Mouse (Mus musculus): ENCODE data around the gene Rgs9bp. TPM values are rescaled to one million over a fixed set of nuclear protein-coding genes. Genes with fewer than 3 reads are reported as not detected.

Rgs9bp gene
- total RNA-seq (2021), result under 1 TPM; 0.57 TPM

DNA sequence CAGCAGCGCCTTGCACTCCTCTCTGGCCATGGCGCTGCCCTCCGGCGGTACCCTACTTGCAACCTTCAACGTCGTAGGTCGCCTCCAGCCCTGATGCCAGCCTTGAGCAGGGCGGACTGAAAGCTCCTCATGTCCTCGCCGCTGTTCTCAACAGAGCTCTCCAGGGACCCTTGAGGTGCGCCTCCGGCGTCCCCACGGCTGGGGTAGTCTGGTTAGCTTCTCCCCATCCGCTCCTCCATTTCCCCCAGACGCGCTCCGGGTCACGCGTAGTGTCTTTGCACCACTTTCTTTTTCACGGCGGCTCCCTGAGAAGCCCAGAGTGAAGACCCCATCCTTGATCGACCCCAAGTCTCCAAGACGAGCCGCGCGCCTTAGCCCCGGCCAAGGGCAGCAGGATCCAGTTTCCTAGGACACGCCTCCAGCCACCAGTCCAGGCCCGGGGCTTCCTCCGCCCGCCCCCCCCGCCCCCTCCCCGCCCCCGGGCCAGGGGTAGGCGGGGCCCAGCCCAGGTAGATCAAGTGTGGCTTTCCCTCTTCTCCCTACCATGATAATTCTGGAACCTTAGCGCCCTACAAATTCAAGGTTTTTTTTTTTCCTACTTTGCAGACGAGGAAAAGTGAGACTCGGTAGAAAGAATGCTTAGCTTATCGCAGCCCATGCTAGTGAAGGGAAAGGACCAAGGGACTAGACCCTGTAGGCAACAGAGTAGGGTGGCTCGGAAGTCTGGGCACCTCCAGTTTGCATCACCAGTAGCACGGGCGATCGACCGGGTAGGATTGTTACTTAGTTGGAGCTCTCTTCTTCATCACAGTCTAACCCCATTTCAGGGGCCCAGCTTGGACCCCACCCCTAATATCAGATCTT lies at the start of gene Rgs9bp:
TSS of gene Rgs9bp (minus strand) at position 392 of the 864 bp plus-strand sequence.
- DNase-seq (ENCODE audit: low spot score in 2 of 2), result no peak
- intact Hi-C loops (cut with DNase I), result loop anchor here (2.0 kb wide), 1 partner anchor 31 kb away; no protein-coding TSS in a partner anchor

DNA sequence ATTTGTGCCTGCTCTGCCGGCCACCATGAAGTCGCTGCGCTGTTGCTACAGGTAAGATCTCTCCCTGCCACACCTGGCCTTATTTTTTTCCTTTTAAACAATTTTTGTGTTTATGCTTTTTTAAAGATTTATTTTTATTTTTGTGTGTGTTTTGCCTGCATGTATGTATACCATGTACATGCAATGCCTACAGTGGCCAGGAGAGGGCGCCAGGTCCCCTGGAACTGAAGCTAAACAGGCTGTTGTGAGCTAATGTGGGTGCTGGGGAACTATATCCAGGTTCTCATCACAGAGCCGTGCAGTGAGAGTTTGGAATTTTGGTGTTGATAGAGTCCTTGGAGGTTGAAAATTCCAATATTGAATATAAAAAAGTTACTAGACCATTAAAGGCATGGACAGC lies 43.1 kb upstream of the Rgs9bp start:
- intact Hi-C loops (cut with DNase I), result no loop called here
- DNase-seq (ENCODE audit: low spot score in 2 of 2), result no peak

DNA sequence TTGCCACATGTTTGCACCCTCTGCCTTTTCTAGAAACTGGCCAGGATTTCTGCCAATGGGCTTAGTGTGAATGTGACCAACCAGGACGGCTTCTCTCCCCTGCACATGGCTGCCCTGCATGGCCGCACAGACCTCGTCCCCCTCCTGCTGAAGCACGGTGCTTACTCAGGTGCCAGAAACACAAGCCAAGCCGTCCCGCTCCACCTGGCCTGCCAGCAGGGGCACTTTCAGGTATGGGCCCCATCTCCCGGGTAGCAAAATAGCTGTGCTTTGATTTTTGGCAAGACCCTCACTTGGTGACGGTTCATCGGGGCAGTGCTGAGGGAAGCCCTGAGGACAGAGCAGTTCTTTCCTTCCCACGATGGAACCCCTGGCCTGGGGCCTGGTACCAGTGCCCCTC lies 42.0 kb upstream of the Rgs9bp start:
- no peak for DNase-seq (ENCODE audit: low spot score in 2 of 2)
- intact Hi-C loops (cut with DNase I), result no loop called here

DNA sequence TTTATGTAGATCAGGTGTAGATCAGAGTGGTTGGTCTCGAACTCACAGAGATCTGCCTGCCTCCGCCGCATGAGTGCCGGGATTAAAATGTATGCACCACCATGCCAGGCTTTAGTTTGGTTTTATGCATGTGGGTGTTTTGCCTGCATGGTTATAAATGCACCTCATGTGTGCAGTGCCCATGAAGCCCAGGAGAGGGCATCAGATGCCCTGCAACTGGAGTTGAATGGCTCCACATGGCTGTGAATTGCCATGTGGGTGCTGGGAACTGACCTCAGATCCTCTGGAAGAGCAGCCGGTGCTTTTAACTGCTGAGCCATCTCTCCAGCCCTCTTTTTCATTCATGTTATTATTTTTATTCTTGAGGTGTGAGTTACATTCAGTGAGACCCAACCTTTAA lies 40.7 kb upstream of the Rgs9bp start:
- intact Hi-C loops (cut with DNase I), result no loop called here
- DNase-seq (ENCODE audit: low spot score in 2 of 2), result no peak

DNA sequence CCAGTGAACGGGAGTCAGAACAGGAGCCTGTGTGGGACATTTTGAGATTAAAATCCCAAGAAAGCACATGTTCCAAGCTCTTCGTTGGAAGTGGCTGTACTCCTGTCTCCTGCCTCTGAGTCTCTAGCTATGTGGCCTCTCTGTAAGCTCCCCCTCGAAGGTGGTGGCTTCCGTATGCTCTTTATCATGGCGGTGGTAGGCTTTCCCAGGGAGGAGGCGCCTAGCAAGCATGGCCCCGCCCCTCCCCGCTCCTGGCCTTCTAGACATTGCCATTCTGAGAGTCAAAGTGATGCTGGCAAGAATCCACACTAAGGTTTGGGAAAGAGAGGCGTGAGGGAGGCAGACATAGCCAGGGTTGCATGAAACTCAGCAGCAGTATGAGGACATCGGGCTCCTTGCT lies 37.2 kb upstream of the Rgs9bp start:
- intact Hi-C loops (cut with DNase I), result no loop called here
- no peak for DNase-seq (ENCODE audit: low spot score in 2 of 2)

DNA sequence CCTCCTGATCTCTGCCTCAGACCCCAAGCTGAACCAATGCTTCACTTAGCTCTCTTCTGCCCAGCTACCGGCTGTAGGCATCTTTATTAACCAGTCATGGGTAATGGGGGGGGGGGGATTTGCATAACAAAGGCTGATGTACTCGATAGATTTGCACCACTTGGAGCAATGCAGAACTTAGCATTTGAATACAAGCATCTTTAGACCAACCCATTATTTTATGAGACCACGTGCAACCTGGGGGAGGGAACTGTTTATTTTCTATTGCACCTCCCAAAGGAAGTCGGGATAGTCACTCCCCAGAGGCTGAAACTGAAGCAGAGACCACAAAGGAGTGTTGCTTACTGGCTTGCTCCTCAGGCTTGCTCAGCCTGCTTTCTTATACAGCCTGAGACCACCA lies 32.1 kb upstream of the Rgs9bp start:
- intact Hi-C loops (cut with DNase I), result no loop called here
- no peak for DNase-seq (ENCODE audit: low spot score in 2 of 2)

DNA sequence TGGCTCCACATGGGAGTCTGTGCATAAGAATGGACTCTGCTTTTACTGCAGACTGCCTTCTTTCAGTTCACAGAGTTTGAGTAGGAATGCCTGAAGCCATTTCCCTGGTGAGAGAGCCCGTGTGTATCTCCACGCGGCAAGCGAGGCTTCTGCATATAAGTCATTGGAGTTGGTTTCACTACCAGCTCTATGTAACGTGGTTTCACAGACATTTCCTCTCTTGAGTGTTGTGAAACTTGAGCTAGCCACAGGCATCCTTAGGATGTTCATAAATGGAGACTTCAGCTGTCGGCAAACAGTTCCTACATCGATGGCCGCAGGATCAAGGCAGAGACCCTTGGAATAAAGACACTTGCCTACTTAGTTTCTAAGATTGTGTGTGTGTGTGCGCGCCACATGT lies 23.9 kb upstream of the Rgs9bp start:
- intact Hi-C loops (cut with DNase I), result no loop called here
- no peak for DNase-seq (ENCODE audit: low spot score in 2 of 2)

DNA sequence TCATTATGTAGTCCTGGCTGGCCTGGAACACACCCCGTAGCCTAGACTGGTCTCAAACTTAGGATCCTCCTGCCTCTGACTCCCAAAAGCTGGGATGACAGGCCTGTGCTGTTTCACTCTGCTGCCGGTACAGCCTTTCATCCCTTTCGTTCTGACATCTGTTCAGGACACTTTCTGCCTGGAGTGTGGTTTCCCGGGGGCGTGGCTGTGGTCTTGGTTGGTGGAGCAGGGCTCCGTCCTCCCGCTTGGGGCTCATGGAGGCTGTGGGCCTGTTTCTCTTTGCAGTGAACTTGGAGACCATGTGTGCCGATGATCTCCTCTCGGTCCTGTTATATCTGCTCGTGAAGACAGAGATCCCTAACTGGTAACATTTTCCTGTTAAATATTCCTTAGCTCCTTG lies 21.4 kb upstream of the Rgs9bp start:
- DNase-seq (ENCODE audit: low spot score in 2 of 2), result no peak
- intact Hi-C loops (cut with DNase I), result no loop called here

DNA sequence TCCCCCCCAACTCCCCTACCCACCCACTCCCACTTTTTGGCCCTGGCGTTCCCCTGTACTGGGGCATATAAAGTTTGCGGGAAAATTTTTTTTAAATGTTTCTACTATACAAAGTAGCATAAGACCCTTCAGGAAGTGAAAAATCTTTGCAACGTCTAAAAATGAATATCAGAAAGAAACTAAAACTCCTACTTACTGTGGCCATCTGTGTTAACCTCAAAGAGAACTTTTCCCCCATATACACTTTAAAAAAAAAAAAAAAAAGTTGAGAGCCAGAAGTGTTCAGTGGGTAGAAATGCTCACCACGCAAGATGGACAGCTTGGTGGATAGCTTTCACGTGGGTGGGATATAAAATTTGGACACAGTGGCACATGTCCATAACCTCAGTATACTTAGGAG lies 17.4 kb upstream of the Rgs9bp start:
- intact Hi-C loops (cut with DNase I), result no loop called here
- no peak for DNase-seq (ENCODE audit: low spot score in 2 of 2)

DNA sequence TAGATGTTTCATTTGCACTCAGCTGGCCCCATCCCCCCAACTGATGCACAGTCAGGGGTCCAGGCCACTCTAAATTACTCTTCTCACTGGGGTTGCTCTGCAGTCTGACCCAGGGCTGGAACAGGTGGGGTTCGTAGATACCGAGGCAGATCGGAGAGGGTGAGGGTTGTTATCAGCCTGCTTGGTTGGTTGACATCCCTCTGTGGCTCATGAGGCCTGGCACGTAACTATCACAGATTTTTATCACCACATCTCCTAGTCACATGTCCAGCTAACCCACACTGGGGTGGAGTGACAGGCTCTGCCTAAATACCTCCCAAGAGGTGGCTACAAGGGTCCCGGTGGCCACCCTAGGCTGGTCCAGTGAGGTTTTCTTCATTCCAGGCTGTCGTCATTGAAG lies 15.7 kb upstream of the Rgs9bp start:
- intact Hi-C loops (cut with DNase I), result no loop called here
- DNase-seq (ENCODE audit: low spot score in 2 of 2), result no peak

DNA sequence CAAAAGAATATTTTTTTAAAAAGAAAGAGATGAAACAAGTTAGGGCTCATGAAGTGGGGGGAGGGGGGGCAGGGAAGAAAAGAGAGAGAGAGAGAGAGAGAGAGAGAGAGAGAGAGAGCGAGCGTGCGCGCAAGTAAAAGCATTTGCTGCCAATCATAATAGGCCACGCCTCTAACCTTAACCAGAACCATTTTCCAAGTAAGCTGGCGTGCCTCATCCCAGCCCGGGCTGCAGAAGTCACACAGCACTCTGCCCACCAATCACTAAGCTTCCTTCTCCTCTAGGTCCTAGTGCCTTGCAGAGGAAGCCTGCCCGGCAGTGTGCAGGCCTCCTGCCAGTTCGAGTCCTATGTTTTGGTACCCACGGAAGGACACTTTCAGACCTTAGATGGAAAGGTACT lies 14.6 kb upstream of the Rgs9bp start:
- no peak for DNase-seq (ENCODE audit: low spot score in 2 of 2)
- intact Hi-C loops (cut with DNase I), result no loop called here

DNA sequence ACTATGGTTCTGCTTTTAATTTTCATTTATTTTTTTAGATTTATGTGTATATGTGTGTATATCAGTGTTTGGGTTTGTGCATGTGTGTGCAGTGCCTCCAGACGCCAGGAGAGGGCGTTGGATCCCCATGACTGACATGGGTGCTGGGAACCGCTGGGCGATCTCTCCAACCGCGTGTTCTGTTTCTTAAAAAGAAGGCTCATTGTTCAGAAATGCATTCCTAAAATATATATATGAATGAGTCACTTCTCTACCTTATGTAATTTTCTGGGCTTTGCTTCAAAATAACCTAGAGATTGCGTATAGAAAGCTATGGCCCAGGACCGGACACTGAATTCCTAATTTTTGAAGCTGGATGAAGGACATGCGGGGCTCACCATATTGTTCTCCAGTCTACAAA lies 14.1 kb upstream of the Rgs9bp start:
- intact Hi-C loops (cut with DNase I), result no loop called here
- DNase-seq (ENCODE audit: low spot score in 2 of 2), result peak; percentile 32 to 36

DNA sequence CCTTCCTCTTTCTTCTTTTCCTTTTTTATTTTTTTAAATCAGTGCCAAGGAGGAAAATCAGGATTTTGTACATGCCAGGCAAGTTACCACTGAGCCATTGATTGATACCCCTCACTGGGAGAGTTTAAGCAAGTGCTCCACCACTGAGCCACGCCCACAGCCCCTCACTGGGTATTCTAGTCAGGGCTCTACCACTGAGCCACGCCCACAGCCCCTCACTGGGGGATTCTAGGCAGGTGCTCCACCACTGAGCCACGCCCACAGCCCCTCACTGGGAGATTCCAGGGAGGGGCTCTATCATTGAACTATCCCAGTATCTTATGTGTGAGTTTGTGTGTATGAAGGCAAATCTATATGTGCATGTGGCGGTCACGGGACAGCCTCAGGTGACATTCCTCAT lies 8.9 kb upstream of the Rgs9bp start:
- intact Hi-C loops (cut with DNase I), result no loop called here

DNA sequence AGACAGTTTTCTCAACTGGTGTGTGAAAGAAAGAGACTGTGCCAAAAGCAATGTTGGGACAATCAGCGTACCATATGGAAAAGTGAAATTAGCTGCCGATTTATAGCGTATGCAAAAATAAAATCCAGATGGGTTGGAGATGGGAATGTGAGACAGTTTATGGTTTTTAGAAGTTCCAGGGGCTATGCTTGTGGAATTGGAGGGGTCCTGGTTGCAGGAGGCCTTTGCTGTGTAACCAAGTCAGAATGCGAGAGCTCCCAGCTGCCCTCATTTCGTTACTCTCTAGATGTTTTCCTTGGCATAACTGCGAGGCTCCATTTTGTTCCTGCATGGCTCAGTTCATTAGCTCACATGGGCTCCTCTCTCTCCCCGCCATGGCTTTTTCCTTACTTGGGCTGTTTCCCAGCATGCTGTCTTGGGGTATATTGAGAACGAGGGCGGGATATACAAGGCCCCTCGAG lies 5.4 kb upstream of the Rgs9bp start:
- DNase-seq (ENCODE audit: low spot score in 2 of 2), result peak in 1 of 2 experiments; percentile 39
- intact Hi-C loops (cut with DNase I), result no loop called here

More for the DNA sequence above, 8.9 kb upstream of the Rgs9bp start:
- no peak for DNase-seq (ENCODE audit: low spot score in 2 of 2)

DNA sequence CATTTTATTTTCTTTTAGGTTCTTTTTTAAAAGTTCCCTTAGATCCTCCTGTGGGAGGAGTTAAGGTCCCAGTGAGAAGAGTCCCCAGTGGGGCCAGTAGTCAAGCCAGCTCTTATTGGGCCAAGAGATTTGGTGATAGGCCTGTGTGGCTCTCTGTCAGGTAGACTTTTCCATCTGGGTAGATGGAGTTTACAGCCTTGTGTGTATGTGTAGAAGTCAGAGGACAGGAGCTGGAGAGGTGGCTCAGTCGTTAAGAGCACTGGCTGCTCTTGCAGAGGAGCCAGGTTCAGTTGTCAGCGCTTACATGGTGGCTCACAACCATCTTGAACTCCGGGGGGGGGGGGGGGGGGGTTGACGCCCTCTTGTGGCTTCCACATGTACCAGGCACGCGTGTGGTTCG lies 4.1 kb upstream of the Rgs9bp start:
- intact Hi-C loops (cut with DNase I), result no loop called here
- DNase-seq (ENCODE audit: low spot score in 2 of 2), result no peak

DNA sequence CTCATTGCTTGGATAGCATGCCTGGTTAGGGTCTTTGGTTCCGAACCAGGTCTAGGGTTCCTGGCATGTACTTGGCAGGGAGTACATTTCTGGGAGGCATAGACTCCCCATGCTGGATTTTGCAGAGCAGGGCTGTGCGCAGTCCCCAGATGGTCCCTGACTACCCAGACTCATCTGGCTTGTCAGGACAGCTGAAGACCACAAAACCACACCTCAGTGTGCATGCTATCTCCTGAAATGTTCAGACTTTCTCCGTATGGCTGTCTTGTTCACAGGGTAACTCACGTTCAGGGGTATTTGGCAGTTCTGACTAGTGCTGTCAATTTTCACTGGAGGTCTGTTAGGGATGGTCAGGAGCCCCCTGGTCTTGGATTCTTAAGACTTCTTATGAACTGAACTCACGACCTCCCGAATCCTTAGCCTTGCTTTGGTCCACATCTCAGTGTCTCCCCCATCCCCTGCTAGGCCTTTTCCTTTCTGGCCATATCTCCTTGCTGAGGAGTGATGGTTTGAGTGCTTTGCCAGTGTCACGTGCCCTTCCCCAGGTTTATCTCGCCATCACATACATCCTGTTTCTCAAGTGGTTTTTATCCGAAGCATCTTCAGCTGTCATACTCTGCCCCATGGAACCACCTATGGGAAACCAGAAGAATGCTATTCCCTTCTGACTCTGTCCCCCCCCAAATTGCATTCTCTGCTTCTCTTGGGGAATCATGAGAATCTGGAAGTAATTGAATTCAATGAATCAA lies 3.5 kb upstream of the Rgs9bp start:
- intact Hi-C loops (cut with DNase I), result no loop called here
- DNase-seq (ENCODE audit: low spot score in 2 of 2), result no peak

DNA sequence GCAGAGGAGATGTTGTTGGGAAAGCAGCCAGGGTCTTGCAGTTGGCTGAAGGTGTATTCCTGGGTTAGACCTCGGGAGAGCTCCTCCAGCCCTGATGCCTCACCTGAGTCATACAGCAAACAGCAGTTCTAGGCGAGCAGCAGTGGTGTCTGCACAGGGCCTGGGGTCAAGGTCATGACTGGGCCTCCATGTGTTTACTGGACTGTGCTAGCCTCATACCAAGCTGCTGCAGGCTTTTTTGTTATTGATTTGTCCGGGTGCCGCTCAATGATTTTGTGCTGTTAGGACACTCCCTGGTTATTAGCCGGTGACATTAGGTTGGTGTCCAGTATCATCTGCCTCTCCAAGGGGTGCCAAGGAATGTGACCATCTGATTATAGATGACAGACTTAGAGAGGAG lies 2.3 kb upstream of the Rgs9bp start:
- DNase-seq (ENCODE audit: low spot score in 2 of 2), result no peak
- intact Hi-C loops (cut with DNase I), result loop anchor here (2.0 kb wide), 1 partner anchor 33 kb away; no protein-coding TSS in a partner anchor

DNA sequence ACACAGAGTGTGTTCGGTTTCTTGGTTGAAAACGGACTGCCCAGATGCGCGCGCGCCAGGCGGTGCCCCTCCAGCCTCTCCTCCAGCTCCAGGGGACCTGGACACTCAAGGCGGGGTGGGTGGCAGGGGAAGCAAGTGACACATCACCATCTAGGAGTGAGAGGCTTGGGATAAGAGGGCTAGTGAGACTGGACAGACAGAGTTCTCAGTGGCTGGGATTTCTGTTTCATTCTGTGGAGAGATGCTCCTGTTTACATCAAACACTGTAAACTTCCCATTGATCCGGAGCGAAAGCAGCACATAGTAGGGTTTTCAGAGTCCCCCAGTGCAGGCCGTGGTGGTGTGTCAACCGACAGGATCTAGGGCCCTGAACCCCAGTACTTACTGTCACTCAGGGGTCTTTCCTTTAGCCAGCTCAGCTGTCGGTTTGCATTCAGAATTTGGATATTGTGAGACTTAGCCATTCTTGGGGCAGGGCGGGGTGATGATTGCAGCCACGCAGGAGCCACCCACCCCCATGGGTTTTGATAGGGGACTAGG lies 1.6 kb upstream of the Rgs9bp start:
- DNase-seq (ENCODE audit: low spot score in 2 of 2), result no peak
- intact Hi-C loops (cut with DNase I), result loop anchor here (2.0 kb wide), 1 partner anchor 32 kb away; no protein-coding TSS in a partner anchor

DNA sequence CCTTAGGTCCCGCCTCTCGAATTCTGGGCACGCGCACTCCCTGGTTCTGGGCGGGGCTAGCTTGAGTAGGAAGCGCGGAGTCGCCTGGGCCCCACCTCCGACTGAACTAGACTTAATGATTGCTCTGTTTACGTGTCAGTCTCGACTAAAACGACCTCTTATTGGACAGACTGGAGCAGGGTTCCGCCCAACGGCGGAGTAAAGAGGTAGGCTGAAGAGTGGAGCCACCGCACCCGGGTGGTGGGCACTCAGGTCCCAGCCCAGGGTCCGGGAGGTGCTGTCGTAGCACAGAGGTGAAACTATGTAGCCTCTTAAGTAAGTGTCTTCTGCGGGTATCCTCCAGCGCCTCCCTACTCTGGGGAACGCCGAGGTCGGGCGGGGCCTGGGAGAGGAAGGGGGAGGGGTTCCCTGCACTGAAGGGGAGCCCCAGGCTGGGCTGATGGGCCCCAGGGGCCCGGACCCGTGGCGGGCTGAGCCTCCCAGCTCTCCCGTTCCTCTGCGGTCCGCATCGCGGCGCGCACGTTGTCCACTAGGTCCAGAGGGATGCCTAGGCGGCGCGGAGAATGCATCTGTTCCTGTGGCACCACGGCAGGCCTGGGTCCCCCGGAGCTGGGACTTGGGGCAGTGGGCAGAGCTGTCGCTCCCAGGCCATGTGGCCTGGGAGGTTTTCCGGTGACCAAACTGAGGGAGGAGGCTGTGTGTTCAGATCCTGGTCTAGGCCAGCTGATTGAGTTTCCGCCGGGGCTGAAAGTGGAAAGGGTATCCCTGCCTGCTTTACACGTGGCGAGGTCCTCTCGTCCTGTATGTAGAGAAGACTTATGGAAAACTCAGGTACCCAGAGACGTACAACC lies 898 bp upstream of the Rgs9bp start, which contains the start of gene Ankrd27:
TSS of gene Ankrd27 (plus strand) at position 190 of the 851 bp plus-strand sequence.
- intact Hi-C loops (cut with DNase I), result loop anchor here (2.0 kb wide), 1 partner anchor 31 kb away; no protein-coding TSS in a partner anchor

More for the DNA sequence above, 898 bp upstream of the Rgs9bp start, which contains the start of gene Ankrd27:
- DNase-seq (ENCODE audit: low spot score in 2 of 2), result peak; percentile 92 to 95
